Mouse (Mus musculus) liver, adult 2 months (tissue): Measurements from ENCODE around the gene Pip4k2c.

Experiments
- CTCF ChIP-seq: fragments of 200-500 bp; IDR thresholded peaks from 2 replicates; pipeline ENCODE4 v1.5.1; 2011; ENCODE audit warnings: low read depth, low read length, control low read depth
- POLR2A ChIP-seq: fragments of 200-500 bp; IDR thresholded peaks from 2 replicates; pipeline ENCODE4 v1.6.1; 2011; ENCODE audit warnings: low read length, control low read depth; ENCODE audit not compliant: insufficient read depth; ENCODE audit errors: extremely low read depth

DNA sequence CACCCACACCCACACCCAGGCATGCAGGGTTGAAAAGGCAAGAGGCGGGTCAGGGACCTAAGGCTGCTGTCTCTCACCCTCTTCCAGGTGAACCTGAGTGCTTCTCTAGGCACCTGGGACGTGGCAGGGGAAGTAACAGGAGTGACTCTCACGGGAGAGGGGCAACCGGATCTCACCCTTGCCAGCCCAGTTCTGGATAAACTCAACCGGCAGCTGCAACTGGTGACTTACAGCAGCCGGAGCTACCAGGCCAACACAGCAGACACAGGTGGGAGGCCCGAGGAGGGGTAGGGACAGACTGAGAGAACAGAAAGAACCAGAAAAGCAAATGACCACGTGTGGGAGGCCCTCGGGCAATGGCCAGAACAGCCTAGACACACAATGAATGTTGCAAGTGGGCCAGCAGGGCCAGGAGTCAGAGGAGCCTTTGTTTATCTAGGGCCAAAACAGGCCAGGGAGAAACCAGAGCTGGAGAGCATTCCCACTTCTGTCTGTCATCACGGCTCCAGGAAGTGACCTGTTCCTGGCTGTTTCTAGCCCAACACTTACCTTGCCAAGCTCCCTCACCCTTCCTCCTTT is 43.7 kb downstream of the Pip4k2c start:
- TF ChIP-seq CTCF (no peak), POLR2A (0 out of 2 replicates have a peak, but pooled peaks have one; percentile 31)
